Mouse (Mus musculus) forelimb bud, embryonic 11.5 days (tissue): ENCODE results near the gene Acyp1.

Experiments used
- DNase-seq: peaks from one replicate; pipeline ENCODE4 v3.0.0-alpha.2; 2012; ENCODE audit warnings: low read depth, low spot score

Acyp1 gene

GRCm38 (mm10) chr12:85233376-85234358 is 54.6 kb downstream of the Acyp1 start:
- DNase-seq = no peak

GRCm38 (mm10) chr12:85227876-85228599 is 60.2 kb downstream of the Acyp1 start:
- DNase-seq = no peak

- DNase-seq = peak; percentile 71
These were observed 61.0 kb downstream of the Acyp1 start for GRCm38 (mm10) chr12:85227227-85227626.
